Mouse (Mus musculus) limb, embryonic 14.5 days (tissue): ENCODE results near the gene Zfp706. TPM values are rescaled to one million over a fixed set of nuclear protein-coding genes. Genes with fewer than 3 reads are reported as not detected.

ENCODE experiments used
- ATAC-seq: fragments of 200-750 bp; cut with Nextera tagmentation; 2 replicates; pipeline ENCODE4 v1.8.0; 2017; ENCODE audit warnings: low read depth, moderate number of reproducible peaks, moderate TSS enrichment; ENCODE audit not compliant: low FRiP score
- DNase-seq: peaks from one replicate; pipeline ENCODE4 v3.0.0-alpha.2; 2015; ENCODE audit warnings: low spot score
- H3K27ac ChIP-seq: fragments of 300-500 bp; sonication (generic); replicated peaks from 2 replicates; pipeline ENCODE4 v1.5.1; 2014; ENCODE audit warnings: low read depth, mild to moderate bottlenecking, low read length, moderate library complexity, mixed read lengths
- H3K27me3 ChIP-seq: fragments of 300-500 bp; sonication (generic); 2 replicates; pipeline ENCODE4 v1.6.1; 2014; ENCODE audit warnings: low read length, mixed read lengths; ENCODE audit not compliant: control insufficient read depth, insufficient read depth
- H3K36me3 ChIP-seq: fragments of 300-500 bp; sonication (generic); 2 replicates; pipeline ENCODE4 v1.6.1; 2014; ENCODE audit warnings: mild to moderate bottlenecking, low read length, moderate library complexity, mixed read lengths; ENCODE audit not compliant: control insufficient read depth, insufficient read depth
- H3K4me1 ChIP-seq: fragments of 300-500 bp; sonication (generic); 2 replicates; pipeline ENCODE4 v1.6.1; 2014; ENCODE audit warnings: antibody characterized with exemption, low read length, mixed read lengths; ENCODE audit not compliant: control insufficient read depth, insufficient read depth
- H3K4me2 ChIP-seq: fragments of 300-500 bp; sonication (generic); replicated peaks from 2 replicates; pipeline ENCODE4 v1.6.1; 2014; ENCODE audit warnings: low read depth, mild to moderate bottlenecking, low read length, moderate library complexity; ENCODE audit not compliant: severe bottlenecking
- H3K4me3 ChIP-seq: fragments of 300-500 bp; sonication (generic); replicated peaks from 2 replicates; pipeline ENCODE4 v1.5.1; 2014; ENCODE audit warnings: low read length
- H3K9ac ChIP-seq: fragments of 300-500 bp; sonication (generic); 2 replicates; pipeline ENCODE4 v1.6.1; 2014; ENCODE audit warnings: mild to moderate bottlenecking, low read depth, low read length, moderate library complexity; ENCODE audit not compliant: severe bottlenecking
- H3K9me3 ChIP-seq: fragments of 300-500 bp; sonication (generic); 2 replicates; pipeline ENCODE4 v1.6.1; 2016; ENCODE audit warnings: low read length; ENCODE audit not compliant: control insufficient read depth
- POLR2A ChIP-seq: fragments of 200-500 bp; IDR thresholded peaks from 2 replicates; pipeline ENCODE4 v1.8.0; 2012; ENCODE audit warnings: inconsistent platforms, mild to moderate bottlenecking, moderate library complexity, borderline replicate concordance; ENCODE audit not compliant: insufficient read depth, insufficient read length; ENCODE audit errors: extremely low read depth
- WGBS: fragments of 180-500 bp; shearing (Covaris S2); extraction: QIAGEN DNeasy Blood & Tissue Kit; methylation state at CpG from one replicate; pipeline ENCODE4 v1.1.7; 2014; 5-methylcytosine and 5-hydroxymethylcytosine counted together
- polyA plus RNA-seq, 2 experiments: library from polyadenylated mRNA; depleted of rRNA in 1 of 2; stranded (reverse) in 1 of 2; unstranded in 1 of 2; fragments of >200 nt; fragmentation: Nextera tagmentation in 1 of 2; extraction: Ambion mirVana in 1 of 2; gene quantifications; 2 replicates each; pipeline versions ENCODE4 v1.2.1 to v1.2.3; 2012 to 2014

Gene Zfp706
- polyA plus RNA-seq, 2 experiments, result 98.3 to 400 TPM

GRCm38 (mm10) chr15:37046131-37046530 is 38.6 kb upstream of the Zfp706 start:
- H3K4me1 ChIP-seq, result no peaks in the 10 kb centered on the region
- H3K9me3 ChIP-seq, result no peaks in the 10 kb centered on the region
- H3K9ac ChIP-seq, result no peak overlapping the region
- 85% methylated on average over 7 of the region's 7 CpGs for WGBS
- no peak for TF ChIP-seq POLR2A
- H3K4me2 ChIP-seq, result no peak overlapping the region
- no peaks in the 10 kb centered on the region for H3K27me3 ChIP-seq
- no peak for DNase-seq
- no peak overlapping the region for H3K27ac ChIP-seq
- H3K36me3 ChIP-seq, result no peaks in the 10 kb centered on the region
- H3K4me3 ChIP-seq, result no peak overlapping the region
- no peak for ATAC-seq

DNA sequence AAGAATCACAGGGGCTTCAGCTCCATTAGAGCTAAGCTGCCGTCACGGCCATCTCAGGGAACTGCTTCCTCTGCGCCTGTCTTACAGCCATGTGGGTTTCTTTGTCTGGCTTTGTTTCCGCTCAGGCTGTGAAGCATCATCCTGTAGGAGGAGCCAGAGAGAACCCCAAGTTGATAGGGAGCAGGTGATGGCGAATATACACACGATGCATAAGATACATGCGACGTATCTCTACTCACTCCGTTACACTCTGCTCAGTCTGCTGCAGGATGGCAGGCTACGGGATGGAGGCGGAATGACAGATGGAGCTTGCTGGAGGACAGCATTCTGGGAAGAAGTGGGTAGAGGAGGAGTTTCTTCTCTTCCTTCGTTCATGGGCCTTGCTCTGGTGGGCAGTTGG is 37.9 kb upstream of the Zfp706 start:
- Histone ChIP-seq H3K4me1 (no peaks in the 10 kb centered on the region), H3K27me3 (no peaks in the 10 kb centered on the region), H3K27ac (no peak overlapping the region), H3K9me3 (no peaks in the 10 kb centered on the region), H3K4me2 (no peak overlapping the region), H3K36me3 (no peaks in the 10 kb centered on the region), H3K4me3 (no peak overlapping the region), H3K9ac (no peak overlapping the region)
- no peak for DNase-seq
- WGBS, result 76% methylated on average over 12 of the region's 12 CpGs
- ATAC-seq, result no peak
- no peak for TF ChIP-seq POLR2A

- no peaks in the 10 kb centered on the region for H3K27me3 ChIP-seq
Observed at GRCm38 (mm10) chr15:37042559-37042958, 35.0 kb upstream of the Zfp706 start.

DNA sequence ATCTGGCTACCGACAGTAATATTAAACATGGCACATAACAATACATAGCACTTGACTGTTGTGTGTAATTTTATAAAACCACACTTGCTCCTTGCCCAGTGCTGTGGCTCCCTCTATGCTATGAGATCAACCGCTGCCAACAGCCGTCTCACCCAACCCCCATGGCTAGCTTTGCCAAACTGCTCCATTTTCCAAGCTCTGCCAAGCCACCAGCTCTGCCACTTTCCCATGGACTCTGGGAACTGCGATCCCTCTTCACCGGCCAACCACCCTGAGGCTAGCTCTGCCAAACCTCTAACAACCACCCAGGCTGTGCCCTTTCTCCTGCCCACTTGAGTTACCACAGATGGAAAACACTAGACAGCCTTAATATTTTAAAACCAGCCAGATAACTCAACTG is 33.6 kb upstream of the Zfp706 start:
- peaks cover 5% of the 10 kb centered on the region for H3K4me1 ChIP-seq
- no peak overlapping the region for H3K9ac ChIP-seq
- no peak for TF ChIP-seq POLR2A
- no peak overlapping the region for H3K4me2 ChIP-seq
- no peaks in the 10 kb centered on the region for H3K9me3 ChIP-seq
- H3K27me3 ChIP-seq, result no peaks in the 10 kb centered on the region
- DNase-seq, result no peak
- ATAC-seq, result no peak
- WGBS, result 78% methylated on average over 5 of the region's 5 CpGs
- H3K4me3 ChIP-seq, result no peak overlapping the region
- no peaks in the 10 kb centered on the region for H3K36me3 ChIP-seq
- H3K27ac ChIP-seq, result no peak overlapping the region

More at GRCm38 (mm10) chr15:37042559-37042958, 35.0 kb upstream of the Zfp706 start:
- no peak for DNase-seq
- Histone ChIP-seq H3K36me3 (no peaks in the 10 kb centered on the region), H3K4me1 (no peaks in the 10 kb centered on the region), H3K9ac (no peak overlapping the region), H3K27ac (no peak overlapping the region), H3K4me2 (no peak overlapping the region), H3K4me3 (no peak overlapping the region), H3K9me3 (no peaks in the 10 kb centered on the region)
- no peak for TF ChIP-seq POLR2A
- no peak for ATAC-seq
- WGBS, result 17% methylated on average over 5 of the region's 5 CpGs

DNA sequence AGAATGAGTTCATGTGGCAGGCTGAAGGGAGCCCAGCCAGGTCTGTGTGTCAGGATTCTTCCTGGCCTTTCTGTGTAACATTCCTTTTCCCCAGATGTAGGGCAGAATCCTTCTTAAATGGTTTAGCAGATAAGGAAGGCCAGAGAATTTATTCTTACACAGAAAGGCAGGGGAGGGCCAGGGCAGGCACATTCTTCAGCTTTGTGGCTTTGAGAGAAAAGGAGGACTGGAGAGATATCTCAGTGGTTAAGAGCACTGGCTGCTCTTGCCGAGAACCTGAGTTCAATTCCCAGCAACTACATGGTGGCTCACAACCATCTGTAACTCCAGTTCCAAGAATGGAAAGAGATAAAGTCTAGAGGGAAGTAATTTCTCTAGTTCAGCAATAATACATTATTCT is 31.1 kb upstream of the Zfp706 start:
- 58% methylated on average over 1 of the region's 1 CpGs for WGBS
- H3K9ac ChIP-seq, result no peak overlapping the region
- H3K4me1 ChIP-seq, result peaks cover 5% of the 10 kb centered on the region
- ATAC-seq, result no peak
- H3K4me2 ChIP-seq, result no peak overlapping the region
- H3K4me3 ChIP-seq, result no peak overlapping the region
- no peak for DNase-seq
- TF ChIP-seq POLR2A, result no peak
- no peaks in the 10 kb centered on the region for H3K9me3 ChIP-seq
- no peaks in the 10 kb centered on the region for H3K27me3 ChIP-seq
- no peak overlapping the region for H3K27ac ChIP-seq
- H3K36me3 ChIP-seq, result no peaks in the 10 kb centered on the region

DNA sequence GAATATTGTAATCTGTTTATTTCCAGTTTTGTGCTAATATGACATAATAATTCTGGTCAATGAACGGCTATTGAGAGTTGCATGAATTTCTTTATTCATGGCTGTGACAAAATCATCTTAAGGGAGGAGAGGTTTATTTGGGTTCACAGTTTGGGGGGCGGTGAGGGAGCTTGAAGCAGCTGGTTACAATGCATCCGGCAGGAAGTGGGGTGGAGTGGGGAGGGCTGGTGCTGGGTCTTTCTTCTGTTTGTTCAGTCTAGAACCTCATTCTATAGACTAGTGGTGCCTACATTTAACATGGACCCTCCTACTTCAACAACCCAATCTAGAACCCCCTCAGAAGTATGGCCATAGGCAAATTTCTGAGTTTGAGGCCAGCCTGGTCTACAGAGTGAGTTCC is 30.1 kb upstream of the Zfp706 start:
- no peak for ATAC-seq
- H3K9me3 ChIP-seq, result no peaks in the 10 kb centered on the region
- H3K4me3 ChIP-seq, result no peak overlapping the region
- no peaks in the 10 kb centered on the region for H3K36me3 ChIP-seq
- no peak overlapping the region for H3K27ac ChIP-seq
- H3K4me1 ChIP-seq, result peaks cover 5% of the 10 kb centered on the region
- H3K9ac ChIP-seq, result no peak overlapping the region
- H3K27me3 ChIP-seq, result no peaks in the 10 kb centered on the region
- no peak for DNase-seq
- WGBS, result 66% methylated on average over 3 of the region's 3 CpGs
- no peak for TF ChIP-seq POLR2A
- no peak overlapping the region for H3K4me2 ChIP-seq
